Comparison of ENCODE assay signal across 25 mouse cellular contexts in genomic region chr11:46739501-46739900, GRCm38 (mm10). TPM values are rescaled to one million over a fixed set of nuclear protein-coding genes. Genes with fewer than 3 reads are reported as not detected.
DNase-seq lines count a peak whose midpoint lies in the region; ATAC-seq and TF ChIP-seq lines count a peak whose summit lies in the region.
"Had no signal": no experiment of that assay in that cellular context is flagged by ENCODE, and none has a peak within 500 bp of the region (broad histone marks: within the 10 kb centered on the region; RNA-seq: fewer than 3 reads in every experiment).

No protein-coding gene starts in this region.

- peak; percentile 80 for DNase-seq in lung, embryonic 14.5 days
- DNase-seq in lung, postnatal 25 days (ENCODE audit: low spot score): no peak
- DNase-seq in lung, postnatal 4 days: no peak
- DNase-seq in A20 (ENCODE audit: low read depth, low spot score): peak; percentile 86
- DNase-seq: adrenal gland, adult 2 months; adrenal gland, postnatal 10 days; adrenal gland, postnatal 25 days; cerebellum, adult 11 months; cerebellum, adult 18-20 months; cerebellum, adult 8-10 months; cerebellum, adult 9-11 months; cerebellum, postnatal 14 days; cerebellum, postnatal 36 days; embryo, embryonic 11 days had no signal

- H3K9ac ChIP-seq in lung, embryonic 14.5 days: no peak overlapping the region
- no peak overlapping the region for H3K9ac ChIP-seq in lung, embryonic 16.5 days (ENCODE audit: low read length)
- H3K9ac ChIP-seq: embryonic facial prominence, embryonic 13.5 days; embryonic facial prominence, embryonic 15.5 days; forebrain, embryonic 12.5 days had no signal

- no peak overlapping the region for H3K27ac ChIP-seq in lung, embryonic 14.5 days (ENCODE audit: low read depth)
- H3K27ac ChIP-seq in lung, embryonic 16.5 days (ENCODE audit: low read length): no peak overlapping the region
- H3K27ac ChIP-seq: embryonic facial prominence, embryonic 13.5 days; embryonic facial prominence, embryonic 15.5 days; forebrain, embryonic 10.5 days; forebrain, embryonic 12.5 days had no signal

- 28% methylated on average over 4 of the region's 4 CpGs for WGBS in lung, embryonic 14.5 days
- WGBS in lung, embryonic 16.5 days: 29% methylated on average over 4 of the region's 4 CpGs

- no peak for TF ChIP-seq CTCF in lung, embryonic 14.5 days (IDR thresholded peaks at IDR 0.05; ENCODE audit: low read depth)

- no peaks in the 10 kb centered on the region for H3K36me3 ChIP-seq in lung, embryonic 14.5 days (ENCODE audit: insufficient read depth)
- H3K36me3 ChIP-seq in lung, embryonic 16.5 days (ENCODE audit: control insufficient read depth, insufficient read depth, low read length): no peaks in the 10 kb centered on the region
- H3K36me3 ChIP-seq: embryonic facial prominence, embryonic 13.5 days; embryonic facial prominence, embryonic 15.5 days; forebrain, embryonic 10.5 days; forebrain, embryonic 12.5 days had no signal

- peak; percentile 70 for ATAC-seq in lung, embryonic 14.5 days (ENCODE audit: insufficient read depth)
- peak; percentile 67 for ATAC-seq in lung, embryonic 16.5 days (ENCODE audit: low read depth)
- ATAC-seq: forebrain, embryonic 14.5 days; forebrain, embryonic 16.5 days had no signal

- no peak overlapping the region for H3K4me2 ChIP-seq in lung, embryonic 14.5 days
- no peak overlapping the region for H3K4me2 ChIP-seq in lung, embryonic 16.5 days (ENCODE audit: low read depth, low read length)
- H3K4me2 ChIP-seq: embryonic facial prominence, embryonic 13.5 days; embryonic facial prominence, embryonic 15.5 days; forebrain, embryonic 12.5 days had no signal

- no peaks in the 10 kb centered on the region for H3K9me3 ChIP-seq in lung, embryonic 14.5 days (ENCODE audit: low read depth, low read length)
- H3K9me3 ChIP-seq in lung, embryonic 16.5 days (ENCODE audit: control insufficient read depth, low read length): no peaks in the 10 kb centered on the region
- H3K9me3 ChIP-seq: embryonic facial prominence, embryonic 13.5 days; embryonic facial prominence, embryonic 15.5 days; forebrain, embryonic 10.5 days; forebrain, embryonic 12.5 days had no signal

- H3K4me3 ChIP-seq in lung, embryonic 14.5 days (ENCODE audit: low read depth, low read length): no peak overlapping the region
- no peak overlapping the region for H3K4me3 ChIP-seq in lung, embryonic 16.5 days (ENCODE audit: low read length)
- H3K4me3 ChIP-seq: embryonic facial prominence, embryonic 13.5 days; embryonic facial prominence, embryonic 15.5 days; erythroblast, embryonic 14.5 days; forebrain, embryonic 10.5 days; forebrain, embryonic 12.5 days had no signal

- H3K4me1 ChIP-seq in lung, embryonic 14.5 days (ENCODE audit: insufficient read depth): no peaks in the 10 kb centered on the region
- no peaks in the 10 kb centered on the region for H3K4me1 ChIP-seq in lung, embryonic 16.5 days (replicated peaks; ENCODE audit: control insufficient read depth, insufficient read depth, low read length)
- H3K4me1 ChIP-seq: embryonic facial prominence, embryonic 13.5 days; embryonic facial prominence, embryonic 15.5 days; forebrain, embryonic 10.5 days; forebrain, embryonic 12.5 days had no signal

- no peaks in the 10 kb centered on the region for H3K27me3 ChIP-seq in lung, embryonic 14.5 days (ENCODE audit: insufficient read depth, low read length)
- no peaks in the 10 kb centered on the region for H3K27me3 ChIP-seq in lung, embryonic 16.5 days (ENCODE audit: control insufficient read depth, insufficient read depth, low read depth, low read length)
- H3K27me3 ChIP-seq: embryonic facial prominence, embryonic 13.5 days; embryonic facial prominence, embryonic 15.5 days; forebrain, embryonic 12.5 days had no signal

RNA-seq across cellular contexts. Expression of gene Havcr1, which starts 4.6 kb away (rescaled TPM):
- polyA plus RNA-seq in lung, embryonic 14.5 days (2014; fragmentation: Nextera tagmentation; extraction: Ambion mirVana): 2.2 and 2.7 TPM in 2 replicates
- 2.1 and 2.5 TPM in 2 replicates for polyA plus RNA-seq in lung, embryonic 16.5 days (2015; fragmentation: Nextera tagmentation; extraction: Ambion mirVana)
- polyA plus RNA-seq: adrenal gland, adult 2 months; C2C12; embryonic facial prominence, embryonic 11.5 days; embryonic facial prominence, embryonic 13.5 days; erythroblast, embryonic 14.5 days; forebrain, embryonic 10.5 days; forebrain, embryonic 12.5 days; forebrain, embryonic 14.5 days; forebrain, embryonic 16.5 days had no signal

RNA-seq across cellular contexts. Expression of gene Timd2, which starts 32.6 kb away (rescaled TPM):
- polyA plus RNA-seq in lung, embryonic 14.5 days (2014; fragmentation: Nextera tagmentation; extraction: Ambion mirVana): not detected in 2 replicates
- 0.93 TPM in 1 of 2 replicates, not detected in the other for polyA plus RNA-seq in lung, embryonic 16.5 days (2015; fragmentation: Nextera tagmentation; extraction: Ambion mirVana)
- polyA plus RNA-seq: adrenal gland, adult 2 months; brain, embryonic 14.5 days; C2C12; embryonic facial prominence, embryonic 11.5 days; embryonic facial prominence, embryonic 13.5 days; erythroblast, embryonic 14.5 days; forebrain, embryonic 12.5 days had no signal

Comparison
In these comparisons a context has a peak if more than half of its experiments do, and no peak if none do; other contexts are left out.
1. DNase-seq: peak in lung, embryonic 14.5 days (single experiment) and A20 (single experiment); none in lung, postnatal 25 days (single experiment) and lung, postnatal 4 days (0 of 2).